Mouse (Mus musculus) heart, postnatal 36 days (tissue): ENCODE results near the gene Bax. TPM values are rescaled to one million over a fixed set of nuclear protein-coding genes. Genes with fewer than 3 reads are reported as not detected.
"Not testable (repeated sequence)": the region's sequence is repeated elsewhere in the genome, so short reads cannot be mapped to it uniquely, and the experiment has no call there.

ENCODE experiments used
- DNase-seq, 2 experiments: peaks; one replicate each; pipeline ENCODE4 v3.0.0; 2021 to 2022
- intact Hi-C: fragments of 180-260 bp; cut with DNase I; formaldehyde crosslinking; loops from one replicate; pipeline ENCODE4 v1.15.1; 2025
- total RNA-seq, 2 experiments: library from RNA; stranded (reverse); gene quantifications; 2 replicates each; pipeline ENCODE4 v1.2.3; 2021

Bax gene
- total RNA-seq, 2 experiments from 2014 or later = 26.9 to 28.5 TPM

DNA sequence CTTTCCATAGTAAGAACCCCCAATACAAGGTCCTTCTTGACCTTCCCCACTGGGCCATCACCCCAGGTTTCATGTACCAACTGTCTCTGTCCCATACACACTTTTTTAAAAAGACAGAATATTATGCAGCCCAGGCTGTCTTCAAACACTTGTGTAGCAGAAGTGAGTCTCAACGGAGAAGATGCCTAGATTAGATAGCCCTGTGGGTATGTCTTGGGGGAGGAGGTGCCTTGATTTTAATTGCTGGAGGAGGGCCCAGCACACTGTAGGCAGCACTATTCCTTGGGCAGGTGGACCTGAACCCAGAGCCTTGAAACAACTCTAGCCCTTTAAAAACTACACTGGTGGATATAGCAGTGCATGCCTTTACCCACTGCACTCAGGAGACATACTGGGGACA lies 15.5 kb upstream of the Bax start:
- DNase-seq = no peak
- intact Hi-C loops = no loop called here

DNA sequence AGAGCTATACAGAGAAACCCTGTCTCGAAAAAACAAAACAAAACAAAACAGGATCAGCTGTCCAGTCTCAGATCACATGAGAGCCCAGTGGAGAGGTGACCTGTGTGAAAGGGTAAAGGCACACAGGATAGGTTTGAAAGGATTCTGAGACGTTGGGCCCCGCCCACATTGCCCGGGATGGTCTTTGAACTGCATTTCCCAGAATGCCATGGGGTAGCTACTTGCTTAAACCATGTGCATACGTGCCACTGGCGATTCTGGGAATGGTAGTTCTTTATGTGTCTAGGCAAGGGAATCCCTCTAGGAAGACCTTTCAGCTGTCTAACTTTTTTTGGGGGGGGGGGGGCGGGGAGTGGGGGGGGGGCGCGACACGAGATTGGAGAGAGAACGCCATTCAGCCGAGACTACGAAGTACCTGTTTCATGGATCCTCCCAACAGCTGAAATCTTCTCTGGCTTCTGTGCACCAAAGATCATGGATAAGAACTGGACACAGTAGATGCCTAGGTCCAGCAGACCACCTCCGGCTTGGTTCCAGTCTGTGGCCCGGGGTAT lies 14.8 kb upstream of the Bax start, which contains the start of gene Tulp2:
Gene Tulp2 (plus strand): TSS at position 504 of the 554 bp plus-strand sequence.
- peak in 1 of 2 experiments; percentile 55 for DNase-seq
- intact Hi-C loops = no loop called here

DNA sequence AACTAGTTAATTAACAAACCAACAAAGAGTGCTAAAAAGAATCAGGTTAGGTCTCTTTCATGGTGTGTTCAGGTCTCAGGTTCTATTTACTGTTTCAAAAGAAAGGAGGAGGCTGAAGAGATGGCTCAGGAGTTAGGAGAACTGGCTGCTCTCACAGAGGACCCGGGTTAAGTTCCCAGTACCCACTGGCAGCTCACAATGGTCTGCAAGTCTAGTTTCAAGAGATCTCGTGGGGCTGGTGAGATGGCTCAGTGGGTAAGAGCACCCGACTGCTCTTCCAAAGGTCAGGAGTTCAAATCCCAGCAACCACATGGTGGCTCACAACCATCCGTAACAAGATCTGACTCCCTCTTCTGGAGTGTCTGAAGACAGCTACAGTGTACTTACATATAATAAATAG lies 13.6 kb upstream of the Bax start:
- intact Hi-C loops = not testable (repeated sequence)

DNA sequence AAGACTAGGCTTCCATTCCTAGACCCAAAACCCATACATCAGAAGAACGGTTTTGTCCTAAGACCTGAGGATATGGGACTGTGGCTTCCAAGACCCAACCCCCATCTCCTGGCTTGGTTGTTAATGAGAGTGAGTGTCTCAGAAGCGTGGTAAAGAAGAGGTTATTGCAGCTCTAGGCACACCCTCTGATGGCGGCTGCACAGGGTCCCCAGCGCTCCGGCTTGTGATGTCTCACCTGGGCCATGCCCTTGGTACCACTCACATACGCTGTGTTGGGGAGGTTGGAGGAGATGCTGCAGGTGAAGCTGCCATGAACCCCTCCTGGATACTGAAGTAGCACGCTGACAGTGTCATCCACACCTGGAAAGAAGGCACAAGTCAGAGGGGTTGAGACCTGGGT lies 12.1 kb upstream of the Bax start:
- DNase-seq = no peak
- intact Hi-C loops = no loop called here

More for the DNA sequence above, 13.6 kb upstream of the Bax start:
- DNase-seq = not testable (repeated sequence)

DNA sequence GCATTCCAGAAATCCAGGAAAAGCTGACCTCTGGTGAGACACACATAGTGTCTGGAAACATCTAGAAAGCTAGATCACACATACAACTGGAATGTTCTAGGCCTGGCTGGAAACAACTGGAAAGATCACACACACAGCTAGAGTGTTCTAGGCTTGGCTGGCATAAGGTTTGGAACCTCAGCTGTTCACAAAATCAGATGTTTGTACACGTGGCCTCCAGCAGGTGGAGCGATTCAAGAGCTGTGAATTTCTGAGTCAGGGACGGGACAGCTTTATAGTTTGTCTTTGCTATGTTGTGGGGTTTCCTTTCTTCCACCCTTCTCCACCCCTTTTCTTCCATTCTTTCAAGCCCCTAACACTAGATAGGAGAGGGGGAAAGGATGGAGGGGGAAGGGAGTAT lies 10.3 kb upstream of the Bax start:
- intact Hi-C loops = loop anchor here (1.0 to 2.0 kb wide), 2 partner anchors 50 to 84 kb away; partner anchors contain the start of genes Plekha4 and Ppp1r15a
- peak; percentile 57 to 60 for DNase-seq

DNA sequence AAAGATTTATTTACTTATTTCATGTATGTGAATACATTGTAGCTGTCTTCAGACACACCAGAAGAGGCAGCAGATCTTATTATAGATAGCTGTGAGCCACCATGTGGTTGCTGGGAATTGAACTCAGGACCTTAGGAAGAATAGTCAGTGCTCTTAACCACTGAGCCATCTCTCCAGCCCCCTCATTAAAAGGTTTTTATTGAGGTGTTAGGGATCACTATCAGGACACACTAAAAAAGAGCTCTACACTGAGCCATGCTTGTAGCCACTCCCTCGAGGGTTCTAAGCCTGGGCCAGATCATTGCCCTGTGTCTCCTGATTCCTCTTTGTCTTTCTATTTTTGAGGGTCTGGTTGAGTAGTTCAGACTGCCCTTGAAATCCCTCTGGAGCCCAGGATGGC lies 9.8 kb upstream of the Bax start:
- intact Hi-C loops = loop anchor here (2.0 kb wide), 1 partner anchor 50 kb away; the partner anchor contains the start of genes Plekha4 and Ppp1r15a
- no peak for DNase-seq

DNA sequence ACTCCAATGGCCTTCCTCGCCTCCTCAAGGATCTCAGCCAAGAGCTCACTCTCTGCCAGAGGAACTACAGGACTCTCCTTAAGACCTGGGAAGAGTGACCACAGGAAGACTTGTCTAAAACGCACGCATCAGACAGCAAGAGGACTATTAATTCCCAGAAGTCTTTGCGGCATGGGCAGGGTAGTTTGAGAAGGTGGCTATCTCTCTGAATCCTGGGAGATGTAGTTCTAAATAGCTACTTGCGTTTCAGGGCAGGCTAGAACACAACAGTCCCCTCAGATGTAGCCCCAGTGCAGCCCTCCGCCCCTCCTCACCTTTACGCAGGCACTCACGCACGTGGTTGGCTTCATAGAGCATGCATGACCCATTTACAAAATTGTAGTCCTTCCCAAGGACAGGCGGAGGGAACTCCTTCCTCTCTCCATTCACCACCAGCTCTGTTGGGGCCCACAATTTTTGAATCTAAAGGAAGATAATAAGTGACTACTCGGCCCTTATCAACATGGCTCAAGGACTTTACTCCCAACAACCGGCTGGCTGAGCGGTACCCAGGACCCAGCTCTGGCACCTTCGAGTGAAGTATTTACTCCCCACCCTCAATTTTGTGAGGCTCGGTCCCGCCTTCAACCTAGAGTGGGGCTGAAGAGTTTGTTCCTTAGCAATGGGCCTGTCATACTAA lies 8.7 kb upstream of the Bax start:
- intact Hi-C loops = no loop called here
- no peak for DNase-seq

DNA sequence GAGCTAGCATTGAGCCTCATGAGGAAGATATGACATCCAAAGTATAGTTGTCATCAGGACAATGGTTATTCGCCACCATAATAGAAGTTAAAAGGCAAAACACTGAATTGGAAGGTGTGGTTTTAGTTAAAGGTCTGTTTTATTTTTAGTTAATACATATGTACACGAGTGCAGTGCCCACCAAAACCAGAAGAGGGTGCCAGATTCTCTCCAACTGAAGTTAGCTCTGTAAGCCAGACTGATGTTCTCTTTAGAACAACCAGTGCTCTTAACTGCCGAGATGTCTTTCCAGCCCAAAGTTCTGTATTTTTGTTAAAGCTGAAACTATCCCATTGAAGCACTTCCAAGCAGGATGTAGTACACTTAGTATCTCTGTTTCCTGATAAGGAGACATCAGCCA lies 4.2 kb upstream of the Bax start:
- peak; percentile 72 to 87 for DNase-seq
- intact Hi-C loops = loop anchor here (2.0 kb wide), 1 partner anchor 58 kb away; no protein-coding TSS in a partner anchor

DNA sequence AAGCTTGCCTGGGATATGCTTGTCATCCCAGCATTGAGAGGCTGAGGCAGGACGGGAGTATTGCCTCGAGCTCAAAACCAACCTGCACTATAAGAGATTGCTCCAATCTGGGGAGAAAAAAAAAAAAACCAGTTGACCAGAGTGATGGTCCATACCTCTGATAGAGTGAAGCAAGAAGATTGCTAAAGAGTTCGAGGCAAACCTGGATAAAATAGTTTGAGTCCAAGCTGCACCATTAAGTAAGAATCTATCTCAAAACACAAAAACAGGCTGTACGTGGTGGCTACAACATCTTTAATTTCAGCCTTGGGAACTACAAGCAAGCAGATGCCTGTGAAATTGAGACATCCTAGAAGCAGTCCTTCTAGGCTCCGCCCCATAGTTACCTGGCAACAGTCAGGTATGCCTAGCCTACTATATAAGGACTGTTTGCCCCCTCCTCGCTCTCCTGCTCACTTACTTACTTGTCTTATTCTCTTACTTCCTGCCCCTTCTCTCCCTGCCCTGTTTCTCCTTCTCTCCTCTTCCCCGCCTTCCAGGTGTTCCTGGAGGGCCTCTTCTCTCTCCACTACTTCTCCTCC lies 482 bp upstream of the Bax start:
- intact Hi-C loops = no loop called here
- no peak for DNase-seq

DNA sequence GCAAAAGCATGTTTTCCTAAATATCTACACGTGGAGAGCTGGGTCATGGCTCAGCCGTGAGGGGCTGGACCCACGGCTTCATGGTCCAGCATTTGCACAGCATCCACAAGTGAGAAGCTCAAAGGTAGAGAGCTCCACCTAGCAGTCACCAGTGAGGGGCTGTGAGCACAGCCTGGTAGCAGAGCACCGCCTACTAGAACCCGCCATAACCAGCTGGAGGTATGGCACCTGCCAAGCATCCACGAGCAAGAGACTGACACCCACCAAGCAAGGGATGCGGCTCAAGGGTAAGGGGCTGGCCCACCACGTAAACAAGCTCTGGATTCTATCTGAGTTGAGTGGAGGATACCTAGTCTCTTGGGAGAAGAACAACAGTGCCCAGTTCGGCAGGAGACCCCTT lies 1.1 kb downstream of the Bax start:
- intact Hi-C loops = no loop called here
- DNase-seq = no peak

DNA sequence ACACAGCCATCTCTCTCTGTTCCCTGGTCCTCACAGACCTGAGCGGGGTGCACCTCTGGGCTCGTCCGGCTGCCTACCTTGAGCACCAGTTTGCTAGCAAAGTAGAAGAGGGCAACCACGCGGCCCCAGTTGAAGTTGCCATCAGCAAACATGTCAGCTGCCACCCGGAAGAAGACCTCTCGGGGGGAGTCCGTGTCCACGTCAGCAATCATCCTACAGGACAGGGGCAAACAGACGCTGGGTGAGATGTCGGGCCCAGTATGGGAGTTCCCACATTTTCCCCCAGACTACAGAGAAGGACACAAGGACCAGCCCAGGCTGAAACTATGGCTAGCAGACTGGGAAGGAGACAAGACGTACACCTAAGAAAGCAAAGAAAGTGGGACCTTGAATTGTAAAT lies 1.6 kb downstream of the Bax start:
- no peak for DNase-seq
- intact Hi-C loops = no loop called here

DNA sequence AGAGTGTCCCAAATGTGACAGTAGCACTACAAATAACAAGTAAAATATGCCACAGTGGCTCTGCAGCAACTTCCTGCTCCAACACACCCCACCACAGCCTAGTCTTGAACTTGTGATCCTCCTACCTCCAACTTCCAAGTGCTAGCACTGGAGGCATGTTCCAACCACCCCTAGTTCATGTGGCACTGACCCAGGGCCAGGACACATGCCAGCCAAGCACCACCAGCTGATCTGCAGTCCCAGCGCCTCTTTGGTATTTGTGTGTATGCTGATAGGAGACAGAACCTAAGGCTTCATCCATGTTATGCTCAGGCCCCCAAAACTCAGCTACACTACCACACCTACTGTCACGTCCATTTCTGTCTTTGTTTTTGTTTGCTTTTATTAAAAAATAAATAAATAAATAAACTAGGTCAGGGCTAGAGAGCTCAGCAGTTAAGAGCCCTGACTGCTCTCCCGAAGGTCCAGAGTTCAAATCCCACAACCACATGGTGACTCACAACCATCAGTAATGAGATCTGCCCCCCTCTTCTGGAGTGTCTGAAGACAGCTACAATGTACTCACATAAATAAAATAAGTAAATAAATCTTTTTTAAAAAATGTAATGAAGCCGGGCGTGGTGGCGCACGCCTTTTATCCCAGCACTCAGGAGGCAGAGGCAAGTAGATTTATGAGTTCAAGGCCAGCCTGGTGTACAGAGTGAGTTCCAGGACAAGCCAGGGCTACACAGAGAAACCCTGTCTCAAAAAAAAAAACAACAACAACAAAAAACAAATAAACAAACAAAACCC lies 2.5 kb downstream of the Bax start:
- intact Hi-C loops = no loop called here
- DNase-seq = no peak

DNA sequence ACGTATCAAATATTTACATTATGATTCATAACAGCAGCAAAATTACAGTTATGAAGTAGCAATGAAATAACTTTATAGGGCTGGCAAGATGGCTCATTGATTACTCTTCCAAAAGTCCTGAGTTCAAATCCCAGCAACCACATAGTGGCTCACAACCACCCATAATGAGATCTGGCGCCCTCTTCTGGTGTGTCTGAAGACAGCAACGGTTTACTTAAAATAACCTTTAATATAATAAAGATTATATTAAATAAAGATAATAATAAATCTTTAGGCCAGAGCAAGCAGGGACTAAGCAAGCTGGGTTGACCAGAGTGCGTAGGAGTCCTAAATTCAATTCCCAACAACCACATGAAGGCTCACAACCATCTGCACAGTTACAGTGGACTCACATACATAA lies 3.8 kb downstream of the Bax start:
- intact Hi-C loops, DNase-seq: not testable (repeated sequence)

DNA sequence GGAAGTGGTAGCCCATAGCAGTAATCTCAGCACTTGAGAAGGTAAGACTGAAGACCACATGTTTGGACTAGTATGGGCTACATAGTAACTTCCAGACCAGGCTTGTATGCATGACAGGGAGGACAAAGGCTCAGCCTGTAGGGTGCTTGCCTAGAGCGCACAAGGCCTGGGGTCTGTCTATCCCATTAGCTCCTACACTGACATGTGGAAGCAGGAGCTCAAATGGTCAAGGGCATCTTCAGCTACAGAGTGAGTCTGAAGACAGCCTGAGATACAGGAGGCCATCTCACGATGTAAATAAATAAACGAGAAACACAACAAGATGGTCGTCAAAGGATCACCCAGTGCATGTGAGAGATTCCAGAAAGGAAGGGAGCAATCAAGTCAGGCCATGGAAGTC lies 4.4 kb downstream of the Bax start:
- intact Hi-C loops = no loop called here
- DNase-seq = no peak

DNA sequence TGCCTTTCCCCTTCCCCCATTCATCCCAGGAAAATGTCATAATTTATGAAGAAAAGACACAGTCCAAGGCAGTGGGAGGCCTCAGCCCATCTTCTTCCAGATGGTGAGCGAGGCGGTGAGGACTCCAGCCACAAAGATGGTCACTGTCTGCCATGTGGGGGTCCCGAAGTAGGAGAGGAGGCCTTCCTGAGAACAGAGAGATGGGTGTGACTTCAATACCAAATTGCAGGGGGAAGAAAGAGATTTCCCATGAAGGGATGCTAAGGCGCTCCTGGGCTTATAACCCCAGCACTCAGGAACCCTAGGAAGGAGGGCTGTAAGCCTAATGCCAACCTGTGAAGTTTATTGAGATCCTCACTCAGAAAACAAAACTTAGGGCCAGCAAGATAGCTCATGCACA lies 4.9 kb downstream of the Bax start:
- intact Hi-C loops = no loop called here
- DNase-seq = no peak

DNA sequence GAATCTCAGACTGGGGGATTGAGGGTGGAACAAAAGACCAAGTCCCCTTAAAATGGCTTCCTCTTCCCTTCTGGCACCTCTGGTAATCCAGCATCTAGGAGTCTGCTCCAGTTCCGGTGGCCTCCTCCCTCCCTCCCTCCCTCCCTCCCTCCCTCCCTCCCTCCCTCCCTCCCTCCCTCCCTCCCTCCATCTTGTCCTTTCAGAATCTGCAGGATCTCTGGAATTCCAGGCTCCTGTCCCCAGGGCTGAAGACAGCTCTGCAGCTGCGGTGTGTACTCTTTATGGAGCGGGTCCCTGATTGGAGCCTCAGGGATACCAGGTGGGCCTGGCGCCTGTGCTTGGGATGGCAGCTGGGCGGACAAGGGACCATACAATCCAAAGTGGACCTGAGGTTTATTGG lies 5.4 kb downstream of the Bax start:
- intact Hi-C loops = no loop called here

DNA sequence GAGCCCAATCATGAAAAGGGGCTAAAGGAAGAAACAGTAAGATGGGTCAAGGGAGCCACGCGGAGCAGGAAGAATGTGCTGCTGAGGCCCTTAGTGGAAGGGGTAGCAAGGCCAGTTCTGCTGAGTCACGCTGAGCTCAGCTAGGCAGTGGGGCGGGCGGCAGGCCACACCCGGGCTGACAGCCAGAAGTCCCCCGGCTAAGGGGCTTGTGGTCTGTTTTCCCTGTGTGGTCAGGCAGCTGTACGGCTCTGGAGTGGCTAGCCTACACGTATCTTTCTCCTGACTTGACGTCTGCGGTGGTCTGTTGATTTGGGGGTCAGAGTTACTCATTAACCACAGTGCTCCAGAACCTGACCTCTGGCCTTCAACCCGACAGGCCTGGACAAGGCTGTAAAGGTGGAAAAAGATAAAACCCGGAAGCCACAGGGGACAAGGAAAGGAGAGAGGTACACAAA lies 5.8 kb downstream of the Bax start:
- DNase-seq = peak; percentile 71 to 77
- intact Hi-C loops = no loop called here

More for the DNA sequence above, 5.4 kb downstream of the Bax start:
- DNase-seq = no peak

DNA sequence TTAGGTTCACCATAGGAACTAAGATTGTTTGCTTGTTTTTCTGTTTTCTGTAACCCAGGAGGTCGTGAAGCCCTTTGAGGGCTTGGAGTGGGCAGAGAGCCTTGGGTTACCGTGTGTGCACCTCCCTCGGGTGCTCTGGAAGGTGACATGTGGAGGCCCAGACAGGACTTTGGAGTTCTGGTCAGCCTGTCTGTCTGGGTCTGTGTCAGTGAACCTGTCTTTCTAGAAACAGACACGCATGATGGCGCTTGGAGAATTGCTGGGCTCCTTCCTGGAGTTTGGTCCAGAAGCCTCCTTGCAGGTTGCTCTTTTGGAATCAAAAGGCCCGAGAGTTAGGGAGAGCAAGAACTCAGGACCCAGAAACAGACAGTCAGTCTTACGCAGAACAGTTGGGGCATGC lies 6.3 kb downstream of the Bax start:
- intact Hi-C loops = no loop called here

DNA sequence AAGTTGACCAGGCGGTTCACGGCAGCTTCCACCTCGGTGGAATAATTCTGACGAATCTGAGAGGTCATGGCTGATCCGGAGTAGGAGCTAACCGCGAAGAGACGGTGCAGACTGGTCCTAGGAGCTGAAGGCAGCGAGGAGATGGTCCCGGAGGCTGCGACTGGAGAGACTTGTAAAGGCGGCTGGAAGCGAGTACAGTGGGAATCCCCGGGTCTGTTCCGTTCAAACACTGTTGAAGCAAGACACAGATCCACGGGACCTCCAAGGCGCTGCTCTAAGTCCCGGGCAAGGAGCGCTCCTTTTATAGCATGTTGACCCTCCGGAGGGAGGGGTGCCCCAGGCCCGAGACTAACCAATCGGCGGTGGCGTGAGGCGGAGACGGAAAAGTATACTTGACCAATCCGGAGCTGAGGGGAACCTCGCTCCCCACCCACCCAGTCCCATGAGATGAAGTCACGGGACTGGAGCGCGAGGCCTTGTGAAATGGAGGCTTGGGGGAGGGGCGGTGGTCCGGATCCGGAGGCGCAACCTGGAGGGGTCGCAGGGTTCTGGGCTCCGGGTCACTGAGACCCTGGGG lies 7.0 kb downstream of the Bax start, which contains the start of gene Ftl1:
Gene Ftl1 (minus strand): TSS at position 321 of the 577 bp plus-strand sequence.
- DNase-seq = peak; percentile 93
- intact Hi-C loops = not testable (repeated sequence)

More for the DNA sequence above, 6.3 kb downstream of the Bax start:
- peak in 1 of 2 experiments; percentile 57 for DNase-seq

DNA sequence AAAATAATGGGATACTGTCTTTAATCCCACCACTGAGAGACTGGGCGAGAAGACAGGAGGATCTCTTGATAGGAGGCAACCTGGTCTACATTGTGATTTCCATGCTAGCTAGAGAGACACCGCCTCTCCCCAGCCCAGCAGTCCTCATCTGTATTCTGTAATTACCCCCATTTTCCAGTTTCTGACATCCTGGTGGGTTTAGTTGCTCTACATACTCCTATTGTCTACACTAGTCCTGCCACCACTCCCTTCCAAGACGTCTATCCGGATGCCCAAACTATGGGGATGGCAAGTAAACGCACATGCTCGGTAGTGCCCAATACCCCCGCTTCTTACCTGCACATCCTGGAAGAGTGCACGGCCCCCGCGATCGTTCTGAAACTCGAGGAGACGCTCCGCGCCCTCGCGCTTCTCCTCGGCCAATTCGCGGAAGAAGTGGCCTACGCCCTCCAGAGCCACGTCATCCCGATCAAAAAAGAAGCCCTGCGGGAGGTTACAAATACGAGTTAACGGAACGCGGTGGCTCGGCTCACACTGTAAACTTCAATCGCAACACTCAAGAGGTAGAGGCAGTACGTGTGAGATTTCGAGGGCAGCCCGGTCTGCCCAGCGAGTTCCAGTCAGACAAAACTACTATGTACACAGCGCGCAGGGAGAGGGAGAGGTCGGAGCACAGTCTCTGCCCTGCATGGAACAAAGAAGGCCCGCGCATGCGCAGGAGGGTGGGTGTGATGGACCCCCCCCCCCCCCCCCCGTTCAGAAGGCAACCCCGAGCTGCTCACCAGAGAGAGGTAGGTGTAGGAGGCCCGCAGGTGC lies 7.7 kb downstream of the Bax start:
- peak; percentile 81 to 86 for DNase-seq
- intact Hi-C loops = no loop called here
